Mouse (Mus musculus) neural tube, embryonic 12.5 days (tissue): Measurements from ENCODE around the gene Speg. TPM values are rescaled to one million over a fixed set of nuclear protein-coding genes. Genes with fewer than 3 reads are reported as not detected.

Experiments used
- ATAC-seq: fragments of 200-750 bp; cut with Nextera tagmentation; 2 replicates; pipeline ENCODE4 v1.8.0; 2017; ENCODE audit warnings: low read depth, mild to moderate bottlenecking, moderate TSS enrichment, moderate library complexity; ENCODE audit not compliant: low FRiP score
- H3K27ac ChIP-seq: fragments of 300-500 bp; sonication (generic); 2 replicates; pipeline ENCODE4 v1.5.1; 2016
- H3K27me3 ChIP-seq: fragments of 300-500 bp; sonication (generic); replicated peaks from 2 replicates; pipeline ENCODE4 v1.6.1; 2016; ENCODE audit warnings: mild to moderate bottlenecking
- H3K36me3 ChIP-seq: fragments of 300-500 bp; sonication (generic); 2 replicates; pipeline ENCODE4 v1.6.1; 2016; ENCODE audit warnings: mild to moderate bottlenecking
- H3K4me1 ChIP-seq: fragments of 300-500 bp; sonication (generic); 2 replicates; pipeline ENCODE4 v1.6.1; 2016
- H3K4me2 ChIP-seq: fragments of 300-500 bp; sonication (generic); replicated peaks from 2 replicates; pipeline ENCODE4 v1.6.1; 2016; ENCODE audit warnings: mild to moderate bottlenecking
- H3K4me3 ChIP-seq: fragments of 300-500 bp; sonication (generic); 2 replicates; pipeline ENCODE4 v1.5.1; 2016
- H3K9ac ChIP-seq: fragments of 300-500 bp; sonication (generic); 2 replicates; pipeline ENCODE4 v1.6.1; 2016; ENCODE audit warnings: mild to moderate bottlenecking
- H3K9me3 ChIP-seq: fragments of 300-500 bp; sonication (generic); 2 replicates; pipeline ENCODE4 v1.6.1; 2016; ENCODE audit warnings: mild to moderate bottlenecking
- WGBS: fragments of 180-500 bp; shearing (Covaris S2); methylation state at CpG from one replicate; pipeline ENCODE4 v1.1.7; 2016; 5-methylcytosine and 5-hydroxymethylcytosine counted together
- polyA plus RNA-seq: library from polyadenylated mRNA; unstranded; fragments of >200 nt; fragmentation: Nextera tagmentation; extraction: Ambion mirVana; gene quantifications from 2 replicates; pipeline ENCODE4 v1.2.1, GENCODE M21; 2016

The Speg gene
- polyA plus RNA-seq, 1 experiment from 2014 or later: 15.8 TPM

GRCm38 (mm10) chr1:75445751-75446611, 70.9 kb downstream of the Speg start:
- Histone ChIP-seq H3K4me2 (peak overlapping the region; percentile 74), H3K4me3 (no peak overlapping the region), H3K36me3 (peaks cover 2% of the 10 kb centered on the region; the same call in 1 of the 2 replicates), H3K4me1 (peaks cover 88% of the 10 kb centered on the region), H3K9ac (peak overlapping the region; percentile 47; the same call in 1 of the 2 replicates), H3K9me3 (no peaks in the 10 kb centered on the region), H3K27me3 (peaks cover 27% of the 10 kb centered on the region), H3K27ac (peak overlapping the region; percentile 86)
- WGBS: 1% methylated on average over 22 of the region's 22 CpGs
- peak; percentile 26 for ATAC-seq

- Histone ChIP-seq H3K4me1 (peaks cover 95% of the 10 kb centered on the region), H3K36me3 (no peaks in the 10 kb centered on the region), H3K9me3 (no peaks in the 10 kb centered on the region), H3K4me3 (no peak overlapping the region), H3K27me3 (peaks cover 34% of the 10 kb centered on the region), H3K9ac (peak overlapping the region; percentile 47; the same call in 1 of the 2 replicates), H3K27ac (peak overlapping the region; percentile 86), H3K4me2 (peak overlapping the region; percentile 74)
- peak; percentile 38 for ATAC-seq
- WGBS: 1% methylated on average over 20 of the region's 20 CpGs
Measured at GRCm38 (mm10) chr1:75446656-75447055, 71.6 kb downstream of the Speg start.

DNA sequence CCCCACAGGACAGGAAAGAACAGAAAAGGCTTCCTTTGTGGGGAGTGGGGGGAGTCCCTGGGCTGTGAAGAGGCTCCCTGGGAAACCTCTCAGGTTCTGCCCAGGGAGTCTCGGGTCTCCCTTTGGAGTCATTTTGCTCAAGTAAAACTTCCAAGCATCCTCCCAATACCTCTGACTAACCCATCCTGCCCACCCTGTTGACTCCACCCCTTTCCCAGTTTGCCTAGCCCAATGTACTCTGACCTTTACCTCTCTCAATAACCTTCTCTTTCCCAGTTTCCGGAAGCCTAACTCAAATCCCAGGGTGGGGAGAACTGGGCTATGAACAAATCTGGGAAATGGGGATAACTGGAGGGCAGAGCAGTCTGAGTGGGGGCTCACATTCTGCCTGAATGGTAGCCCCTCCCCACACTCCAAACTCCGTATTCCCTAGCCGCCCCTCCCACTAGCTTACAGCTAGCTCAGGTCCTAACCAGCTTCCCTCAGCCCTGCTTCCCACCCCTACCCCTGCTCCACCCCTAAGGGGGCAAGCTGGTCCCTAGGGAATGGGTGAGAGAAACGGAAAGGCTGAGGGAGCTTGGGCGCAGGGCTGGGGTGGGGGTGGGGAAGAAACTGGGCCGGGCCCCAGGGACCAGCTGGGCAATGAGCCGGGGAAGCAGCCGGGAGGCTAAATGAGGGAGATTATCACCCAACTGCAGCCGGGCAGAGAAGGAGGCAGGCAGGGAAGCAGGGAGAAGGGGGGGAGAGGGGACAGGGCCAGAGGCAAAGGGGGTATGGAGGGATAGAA, 72.4 kb downstream of the Speg start:
- Histone ChIP-seq H3K27ac (peak overlapping the region; percentile 86), H3K4me3 (no peak overlapping the region; the same call in 1 of the 2 replicates), H3K27me3 (peaks cover 40% of the 10 kb centered on the region), H3K36me3 (no peaks in the 10 kb centered on the region), H3K4me2 (peak overlapping the region; percentile 74), H3K9ac (0 out of 2 replicates have a peak overlapping the region, but pooled peaks have one; percentile 29), H3K4me1 (peaks cover 100% of the 10 kb centered on the region), H3K9me3 (no peaks in the 10 kb centered on the region)
- peak; percentile 1; the same call in 1 of the 2 replicates for ATAC-seq
- WGBS: 3% methylated on average over 10 of the region's 10 CpGs

GRCm38 (mm10) chr1:75448052-75448431, 72.9 kb downstream of the Speg start:
- Histone ChIP-seq H3K27me3 (peaks cover 43% of the 10 kb centered on the region), H3K9ac (0 out of 2 replicates have a peak overlapping the region, but pooled peaks have one; percentile 29), H3K36me3 (no peaks in the 10 kb centered on the region), H3K27ac (peak overlapping the region; percentile 77; the same call in 1 of the 2 replicates), H3K9me3 (no peaks in the 10 kb centered on the region), H3K4me3 (no peak overlapping the region; the same call in 1 of the 2 replicates), H3K4me1 (peaks cover 100% of the 10 kb centered on the region), H3K4me2 (peak overlapping the region; percentile 74)
- no peak for ATAC-seq
- WGBS: 4% methylated on average over 7 of the region's 7 CpGs

DNA sequence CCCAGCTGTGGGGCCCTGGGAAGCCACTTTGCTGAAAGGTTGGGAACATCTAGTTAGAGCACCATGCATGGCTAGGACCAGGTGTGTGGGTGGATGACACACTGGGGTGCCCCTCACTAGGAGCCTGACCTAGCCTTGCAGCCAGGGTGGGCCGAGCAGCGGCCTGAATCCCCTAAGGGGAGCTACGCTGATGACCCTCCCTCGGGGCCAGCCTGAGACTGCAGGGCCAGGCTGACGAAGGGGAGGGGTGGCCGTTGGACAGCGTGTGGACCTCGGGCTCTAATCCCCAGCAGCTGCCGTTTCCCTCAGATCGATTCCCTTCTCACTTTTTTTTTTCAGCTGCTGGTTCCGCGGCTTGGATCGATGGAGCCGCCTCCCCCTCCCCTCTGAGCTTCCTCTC, 73.8 kb downstream of the Speg start:
- WGBS: under 1% methylated on average over 14 of the region's 14 CpGs
- H3K4me1 ChIP-seq: peaks cover 99% of the 10 kb centered on the region
- 0 out of 2 replicates have a peak overlapping the region, but pooled peaks have one; percentile 5 for H3K4me3 ChIP-seq
- 0 out of 2 replicates have a peak overlapping the region, but pooled peaks have one; percentile 40 for H3K9ac ChIP-seq
- no peaks in the 10 kb centered on the region for H3K9me3 ChIP-seq
- ATAC-seq: no peak
- peak overlapping the region; percentile 74 for H3K4me2 ChIP-seq
- peaks cover 43% of the 10 kb centered on the region for H3K27me3 ChIP-seq
- H3K27ac ChIP-seq: peak overlapping the region; percentile 20; the same call in 1 of the 2 replicates
- H3K36me3 ChIP-seq: no peaks in the 10 kb centered on the region

DNA sequence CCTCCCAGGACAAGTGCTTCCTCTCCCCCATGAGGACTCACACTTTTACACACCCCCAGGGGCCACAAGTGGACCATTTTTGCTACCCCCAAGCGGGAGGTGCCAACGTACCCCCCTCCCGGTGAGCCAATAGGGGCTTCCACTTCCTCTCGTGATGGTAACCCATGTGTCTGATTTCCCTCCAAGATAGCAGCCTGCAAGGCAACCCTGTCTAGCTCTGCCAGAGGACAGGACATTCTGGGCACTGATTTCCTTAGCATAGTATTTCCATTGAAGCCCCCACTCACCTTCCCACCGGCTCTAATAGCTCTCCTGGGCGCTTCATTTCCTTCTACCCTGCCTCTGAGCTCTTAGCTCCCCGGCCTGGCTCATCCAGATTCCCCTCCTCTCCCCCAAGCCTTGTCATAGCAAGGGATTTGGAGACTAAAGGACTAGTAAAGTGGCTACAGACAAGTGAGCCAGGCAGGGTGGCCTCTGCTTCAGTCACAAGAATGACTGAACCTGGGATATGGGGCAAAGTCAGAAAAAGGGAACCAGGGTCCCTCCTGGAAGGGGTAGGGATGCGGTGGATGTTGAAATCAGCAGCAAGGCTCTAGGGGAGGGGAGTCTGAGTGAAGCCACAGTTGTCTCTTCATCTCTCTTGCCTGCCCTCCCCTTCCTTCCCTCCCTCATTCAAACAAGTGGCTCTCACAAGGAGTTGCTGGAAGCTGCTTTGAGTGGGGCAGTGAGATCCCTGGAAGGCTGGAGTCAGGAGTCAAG, 74.5 kb downstream of the Speg start:
- peaks cover 98% of the 10 kb centered on the region for H3K4me1 ChIP-seq
- H3K27ac ChIP-seq: peak overlapping the region; percentile 26; the same call in 1 of the 2 replicates
- ATAC-seq: no peak
- H3K27me3 ChIP-seq: peaks cover 47% of the 10 kb centered on the region
- H3K4me3 ChIP-seq: peak overlapping the region; percentile 37; the same call in 1 of the 2 replicates
- peak overlapping the region; percentile 74 for H3K4me2 ChIP-seq
- no peaks in the 10 kb centered on the region for H3K36me3 ChIP-seq
- no peaks in the 10 kb centered on the region for H3K9me3 ChIP-seq
- H3K9ac ChIP-seq: no peak overlapping the region
- 4% methylated on average over 8 of the region's 8 CpGs for WGBS

- ATAC-seq: no peak
- Histone ChIP-seq H3K9ac (peak within 1 kb of the TSS; percentile 63), H3K4me1 (peaks cover 94% of the 10 kb centered on the region), H3K4me2 (peak within 1 kb of the TSS; percentile 74), H3K27me3 (peaks cover 49% of the 10 kb centered on the region), H3K27ac (peak within 1 kb of the TSS; percentile 26; the same call in 1 of the 2 replicates), H3K4me3 (peak within 1 kb of the TSS; percentile 37), H3K36me3 (no peaks in the 10 kb centered on the region), H3K9me3 (no peaks in the 10 kb centered on the region)
- WGBS: 1% methylated on average over 35 of the region's 35 CpGs
Measured at GRCm38 (mm10) chr1:75450314-75451005, 75.4 kb downstream of the Speg start, which contains the start of gene Asic4. Asic4 (plus strand) TSS chr1:75450436.

DNA sequence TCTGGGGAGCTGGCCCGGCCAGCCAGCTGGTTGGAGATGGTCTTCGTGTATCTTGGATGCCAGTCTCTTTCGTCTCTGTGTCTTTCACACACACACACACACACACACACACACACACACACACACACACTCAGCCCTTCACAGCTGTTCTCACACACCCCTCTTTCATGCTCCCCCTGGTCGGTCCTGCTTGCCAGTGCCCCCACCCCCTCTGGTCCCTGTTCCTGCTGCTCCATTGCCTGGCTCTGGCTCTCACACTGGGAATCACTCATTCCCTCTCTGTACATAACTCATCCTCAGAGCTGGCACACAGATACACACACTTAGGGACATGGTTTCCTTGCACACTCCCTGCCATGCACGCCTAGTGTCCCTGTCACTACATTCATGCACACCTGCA, 76.8 kb downstream of the Speg start:
- no peaks in the 10 kb centered on the region for H3K36me3 ChIP-seq
- H3K27ac ChIP-seq: no peak overlapping the region; the same call in 1 of the 2 replicates
- H3K4me3 ChIP-seq: peak overlapping the region; percentile 37
- 62% methylated on average over 5 of the region's 5 CpGs for WGBS
- H3K9ac ChIP-seq: peak overlapping the region; percentile 63; the same call in 1 of the 2 replicates
- ATAC-seq: no peak
- peaks cover 94% of the 10 kb centered on the region for H3K4me1 ChIP-seq
- H3K27me3 ChIP-seq: peaks cover 49% of the 10 kb centered on the region
- no peaks in the 10 kb centered on the region for H3K9me3 ChIP-seq
- peak overlapping the region; percentile 74 for H3K4me2 ChIP-seq

- Histone ChIP-seq H3K27ac (no peak overlapping the region), H3K9me3 (no peaks in the 10 kb centered on the region), H3K4me1 (peaks cover 84% of the 10 kb centered on the region), H3K27me3 (peaks cover 28% of the 10 kb centered on the region), H3K4me2 (peak overlapping the region; percentile 41), H3K36me3 (no peaks in the 10 kb centered on the region), H3K9ac (no peak overlapping the region), H3K4me3 (no peak overlapping the region)
- 76% methylated on average over 3 of the region's 3 CpGs for WGBS
- ATAC-seq: no peak
Measured at GRCm38 (mm10) chr1:75455433-75455832, 80.3 kb downstream of the Speg start.

DNA sequence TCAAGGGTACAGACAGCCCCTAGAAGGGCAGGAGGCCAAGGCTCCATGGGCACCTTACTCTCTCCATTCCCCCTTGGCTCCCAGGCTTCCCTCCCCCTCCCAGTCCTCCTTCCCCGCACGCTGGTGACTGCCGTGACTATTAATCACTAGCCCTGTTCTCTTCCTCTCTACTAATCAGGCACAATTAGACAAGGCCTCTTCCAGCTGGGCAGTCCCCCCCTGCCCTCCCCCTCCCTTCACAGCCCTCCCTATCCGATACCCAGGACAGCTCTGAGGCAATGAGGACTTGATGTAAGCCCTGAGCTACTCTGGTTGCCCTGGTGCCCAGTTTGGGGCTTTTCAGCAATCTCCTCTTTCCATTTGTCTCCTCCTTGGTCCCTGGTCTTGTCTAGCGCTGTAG, 80.9 kb downstream of the Speg start:
- Histone ChIP-seq H3K9ac (no peak overlapping the region), H3K4me1 (peaks cover 79% of the 10 kb centered on the region), H3K36me3 (no peaks in the 10 kb centered on the region), H3K4me2 (peak overlapping the region; percentile 41), H3K27me3 (peaks cover 25% of the 10 kb centered on the region), H3K4me3 (no peak overlapping the region), H3K9me3 (no peaks in the 10 kb centered on the region), H3K27ac (0 out of 2 replicates have a peak overlapping the region, but pooled peaks have one; percentile 7)
- ATAC-seq: peak; percentile 76
- 14% methylated on average over 5 of the region's 5 CpGs for WGBS
